Mouse (Mus musculus): ENCODE measurements at regions not wholly inside any gene's neighbourhood (a gene's known extent, or its start where the extent isn't known, plus 50 kb on each side); places are given as distances from the start of the nearest gene placed in this dataset.
A peak's percentile ranks its signal among the peaks of the same experiment; 100 is the strongest.

DNA sequence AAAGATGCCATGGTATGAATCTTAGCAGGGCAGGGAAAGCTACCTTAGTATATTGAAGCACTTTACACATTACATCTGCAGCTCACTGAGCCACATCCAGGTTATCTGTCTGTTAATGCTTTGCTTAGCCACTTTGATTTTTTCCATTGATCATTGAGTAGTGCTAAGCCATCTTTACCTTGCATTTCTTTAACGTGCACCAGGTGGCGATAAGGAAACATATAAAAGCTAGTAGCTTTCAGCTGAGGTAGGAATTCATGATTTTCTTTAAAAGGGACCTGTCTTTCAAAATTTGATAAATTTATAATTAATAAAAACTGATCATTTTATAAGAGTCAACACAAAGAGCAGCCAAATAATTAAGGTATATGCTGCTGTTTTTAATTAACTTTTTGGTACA lies 426.3 kb upstream of the Tpk1 start:
- DNase-seq (ENCODE audit: low spot score in 2 of 2), result peak; percentile 21 to 31

DNA sequence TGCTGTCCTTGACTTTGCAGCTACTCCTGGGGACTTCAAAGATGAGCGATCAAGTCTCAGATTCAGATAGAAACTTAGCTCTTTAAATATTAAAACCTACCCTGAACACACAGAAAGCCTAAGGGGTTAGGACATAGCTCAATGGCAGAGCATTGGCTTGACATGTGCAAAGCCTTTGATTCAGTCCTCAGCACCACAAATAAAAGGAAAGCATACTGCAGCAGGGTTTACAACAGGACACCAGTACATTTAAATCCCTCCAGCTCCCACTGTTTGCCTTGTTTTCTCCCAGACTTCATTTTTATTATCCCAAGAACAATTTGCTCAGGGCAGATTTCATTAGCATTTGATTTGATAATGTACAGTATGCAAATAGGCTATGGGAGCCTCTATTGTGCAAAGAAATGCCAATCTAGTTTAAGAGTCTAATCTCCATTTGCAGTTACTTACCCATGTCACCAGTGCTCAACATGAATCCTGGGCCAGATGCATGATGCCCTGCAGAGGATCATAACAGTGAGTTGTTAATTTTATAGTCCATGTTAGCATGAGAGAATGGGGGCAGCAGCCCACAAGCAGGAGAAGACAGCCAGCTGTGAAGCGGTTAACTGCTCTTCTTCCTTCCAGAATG lies 416.0 kb upstream of the Tpk1 start:
- DNase-seq (ENCODE audit: low spot score in 2 of 2), result no peak

DNA sequence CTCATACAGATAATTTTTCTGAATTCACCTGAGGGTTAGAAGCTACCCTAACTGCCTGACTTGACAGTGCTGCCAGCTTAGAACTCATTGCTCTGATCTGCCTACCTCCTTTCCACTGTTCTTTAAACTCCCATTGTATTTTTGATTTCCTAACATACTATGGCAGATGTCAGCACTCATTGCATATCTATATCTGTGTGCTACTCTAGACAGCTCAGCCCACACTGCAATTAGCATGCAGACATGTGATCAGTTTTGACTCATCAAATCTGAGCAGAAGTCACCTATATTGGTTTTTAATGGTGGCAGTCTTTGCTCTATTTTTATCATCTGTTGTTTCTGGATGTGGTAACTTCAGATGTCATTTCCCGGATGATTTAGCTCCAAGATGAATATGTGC lies 407.0 kb upstream of the Tpk1 start:
- DNase-seq (ENCODE audit: low spot score in 2 of 2), result peak; percentile 20 to 24

DNA sequence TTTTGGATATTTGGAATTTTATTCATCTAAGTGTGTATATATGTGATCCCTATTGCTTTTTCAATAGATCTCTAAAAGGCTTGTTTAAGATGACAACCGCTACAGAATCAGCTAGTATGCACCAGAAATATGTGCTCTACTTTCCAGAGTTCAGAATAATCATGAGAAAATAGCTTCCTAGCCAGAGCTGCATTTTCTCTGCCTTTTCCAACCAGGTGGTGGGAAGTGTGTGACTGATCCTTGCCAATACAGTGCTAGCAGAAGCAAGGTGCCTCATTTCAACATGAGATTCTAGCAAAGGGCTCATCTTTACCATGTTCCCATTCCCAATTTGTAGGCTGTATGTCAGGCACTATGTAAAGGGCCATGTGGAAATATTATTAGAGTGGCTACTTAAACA lies 401.8 kb upstream of the Tpk1 start:
- DNase-seq (ENCODE audit: low spot score in 2 of 2), result peak in 1 of 2 experiments; percentile 22

All from right cerebral cortex, postnatal 10 days (tissue).